ENCODE assay signal across 13 mouse cellular contexts in genomic region chr17:46613229-46613628, GRCm38 (mm10). TPM values are rescaled to one million over a fixed set of nuclear protein-coding genes. Genes with fewer than 3 reads are reported as not detected.
DNase-seq lines count a peak whose midpoint lies in the region; ATAC-seq lines count a peak whose summit lies in the region.
"Had no signal": no experiment of that assay in that cellular context is flagged by ENCODE, and none has a peak within 500 bp of the region (broad histone marks: within the 10 kb centered on the region; RNA-seq: fewer than 3 reads in every experiment).

No protein-coding gene starts in this region.

- H3K36me3 ChIP-seq in heart, embryonic 12.5 days: no peaks in the 10 kb centered on the region; the same call in 1 of the 2 replicates
- H3K36me3 ChIP-seq in kidney, embryonic 15.5 days: peaks cover 5% of the 10 kb centered on the region; the same call in 1 of the 2 replicates
- no peaks in the 10 kb centered on the region for H3K36me3 ChIP-seq in embryonic facial prominence, embryonic 12.5 days
- peaks cover 9% of the 10 kb centered on the region for H3K36me3 ChIP-seq in limb, embryonic 12.5 days

- WGBS in heart, embryonic 12.5 days: 62% methylated on average over 3 of the region's 3 CpGs
- 15% methylated on average over 3 of the region's 3 CpGs for WGBS in kidney, embryonic 15.5 days
- WGBS in embryonic facial prominence, embryonic 12.5 days: 47% methylated on average over 3 of the region's 3 CpGs
- 4% methylated on average over 3 of the region's 3 CpGs for WGBS in limb, embryonic 12.5 days

- peak overlapping the region; percentile 60 for H3K27ac ChIP-seq in heart, embryonic 12.5 days (ENCODE audit: poor library complexity, severe bottlenecking)
- H3K27ac ChIP-seq in kidney, embryonic 15.5 days: peak overlapping the region; percentile 87
- 0 out of 2 replicates have a peak overlapping the region, but pooled peaks have one; percentile 41 for H3K27ac ChIP-seq in embryonic facial prominence, embryonic 12.5 days
- H3K27ac ChIP-seq in limb, embryonic 12.5 days: peak overlapping the region; percentile 90

- no peak overlapping the region for H3K9ac ChIP-seq in heart, embryonic 12.5 days
- no peak overlapping the region for H3K9ac ChIP-seq in kidney, embryonic 15.5 days
- H3K9ac ChIP-seq in embryonic facial prominence, embryonic 12.5 days: no peak overlapping the region
- peak overlapping the region; percentile 4; the same call in 1 of the 2 replicates for H3K9ac ChIP-seq in limb, embryonic 12.5 days (replicated peaks)

- H3K27me3 ChIP-seq in heart, embryonic 12.5 days (replicated peaks): no peaks in the 10 kb centered on the region
- no peaks in the 10 kb centered on the region for H3K27me3 ChIP-seq in kidney, embryonic 15.5 days
- H3K27me3 ChIP-seq in embryonic facial prominence, embryonic 12.5 days: no peaks in the 10 kb centered on the region
- H3K27me3 ChIP-seq in limb, embryonic 12.5 days: no peaks in the 10 kb centered on the region

- no peak overlapping the region for H3K4me3 ChIP-seq in heart, embryonic 12.5 days
- no peak overlapping the region for H3K4me3 ChIP-seq in kidney, embryonic 15.5 days (replicated peaks)
- no peak overlapping the region for H3K4me3 ChIP-seq in embryonic facial prominence, embryonic 12.5 days
- no peak overlapping the region for H3K4me3 ChIP-seq in limb, embryonic 12.5 days (replicated peaks)

- peak overlapping the region; percentile 27; the same call in 1 of the 2 replicates for H3K4me2 ChIP-seq in heart, embryonic 12.5 days
- H3K4me2 ChIP-seq in kidney, embryonic 15.5 days: peak overlapping the region; percentile 35
- no peak overlapping the region for H3K4me2 ChIP-seq in embryonic facial prominence, embryonic 12.5 days (replicated peaks)
- peak overlapping the region; percentile 39 for H3K4me2 ChIP-seq in limb, embryonic 12.5 days

- peaks cover 70% of the 10 kb centered on the region for H3K4me1 ChIP-seq in heart, embryonic 12.5 days (replicated peaks)
- H3K4me1 ChIP-seq in kidney, embryonic 15.5 days: peaks cover 97% of the 10 kb centered on the region
- H3K4me1 ChIP-seq in embryonic facial prominence, embryonic 12.5 days: peaks cover 65% of the 10 kb centered on the region
- H3K4me1 ChIP-seq in limb, embryonic 12.5 days (replicated peaks): peaks cover 87% of the 10 kb centered on the region

- no peaks in the 10 kb centered on the region for H3K9me3 ChIP-seq in heart, embryonic 12.5 days (replicated peaks)
- H3K9me3 ChIP-seq in kidney, embryonic 15.5 days (replicated peaks): no peaks in the 10 kb centered on the region
- H3K9me3 ChIP-seq in embryonic facial prominence, embryonic 12.5 days: no peaks in the 10 kb centered on the region
- H3K9me3 ChIP-seq in limb, embryonic 12.5 days: no peaks in the 10 kb centered on the region

- no peak for ATAC-seq in heart, embryonic 12.5 days (ENCODE audit: insufficient number of reproducible peaks, low FRiP score)
- ATAC-seq in kidney, embryonic 15.5 days (replicated peaks; ENCODE audit: low FRiP score): no peak
- no peak for ATAC-seq in embryonic facial prominence, embryonic 12.5 days (ENCODE audit: insufficient number of reproducible peaks, insufficient read depth, low FRiP score, low TSS enrichment)
- ATAC-seq in limb, embryonic 12.5 days (ENCODE audit: insufficient number of reproducible peaks, insufficient read depth, low FRiP score, low TSS enrichment, low read depth): 0 out of 2 replicates have a peak, but pooled peaks have one; percentile 40
- ATAC-seq: inflammation-experienced regulatory T-cells, adult 6 months had no signal

- DNase-seq in heart, adult 18-20 months: no peak
- no peak for DNase-seq in kidney, adult 11 months
- DNase-seq in adrenal gland, adult 8-10 months: no peak
- DNase-seq in gastrocnemius, adult 18-20 months (ENCODE audit: low spot score): no peak
- DNase-seq: cerebellum, adult 9-10 months; gastrocnemius, postnatal 25 days; right cerebral cortex, postnatal 25 days; thymus, postnatal 4 days had no signal

RNA-seq across cellular contexts. Expression of gene Ptk7, which starts 16.1 kb away (rescaled TPM):
- polyA plus RNA-seq in heart, embryonic 12.5 days (2016; fragmentation: Nextera tagmentation; extraction: Ambion mirVana): 68.5 and 71.4 TPM in 2 replicates
- total RNA-seq in heart, adult 18-20 months (2021): 1 to 10 TPM; 2.0 to 2.5 TPM
- polyA plus RNA-seq in kidney, embryonic 15.5 days (2015; fragmentation: Nextera tagmentation; extraction: Ambion mirVana): 120 and 138 TPM in 2 replicates
- polyA plus RNA-seq in embryonic facial prominence, embryonic 12.5 days (2016; fragmentation: Nextera tagmentation; extraction: Ambion mirVana): 130 and 134 TPM in 2 replicates
- polyA plus RNA-seq in limb, embryonic 12.5 days (2016; fragmentation: Nextera tagmentation; extraction: Ambion mirVana): 156 and 165 TPM in 2 replicates
- 10 to 100 TPM in 2 of 4 experiments, 1 to 10 TPM in 2; 8.7 to 11.2 (median 9.9) TPM for total RNA-seq in adrenal gland, adult 8-10 months (2022)
- under 1 TPM; 0.30 to 0.38 TPM for total RNA-seq in gastrocnemius, adult 18-20 months (2021)
- polyA plus RNA-seq: inflammation-experienced regulatory T-cells, adult 6 months had no signal

RNA-seq across cellular contexts. Expression of gene Klc4, which starts 32.6 kb away (rescaled TPM):
- polyA plus RNA-seq in heart, embryonic 12.5 days (2016; fragmentation: Nextera tagmentation; extraction: Ambion mirVana): 19.9 and 21.1 TPM in 2 replicates
- total RNA-seq in heart, adult 18-20 months (2021): 10 to 100 TPM; 25.9 to 26.8 TPM
- 36.9 and 42.4 TPM in 2 replicates for polyA plus RNA-seq in kidney, embryonic 15.5 days (2015; fragmentation: Nextera tagmentation; extraction: Ambion mirVana)
- 28.5 and 29.8 TPM in 2 replicates for polyA plus RNA-seq in embryonic facial prominence, embryonic 12.5 days (2016; fragmentation: Nextera tagmentation; extraction: Ambion mirVana)
- 27.2 and 27.6 TPM in 2 replicates for polyA plus RNA-seq in limb, embryonic 12.5 days (2016; fragmentation: Nextera tagmentation; extraction: Ambion mirVana)
- 10 to 100 TPM; 42.3 to 59.8 (median 53.2) TPM for total RNA-seq in adrenal gland, adult 8-10 months (2022)
- total RNA-seq in gastrocnemius, adult 18-20 months (2021): 10 to 100 TPM; 12.6 to 13.4 TPM

RNA-seq across cellular contexts. Expression of gene Mrpl2, which starts 32.8 kb away (rescaled TPM):
- 90.9 and 99.0 TPM in 2 replicates for polyA plus RNA-seq in heart, embryonic 12.5 days (2016; fragmentation: Nextera tagmentation; extraction: Ambion mirVana)
- total RNA-seq in heart, adult 18-20 months (2021): 100 to 1,000 TPM; 136 to 141 TPM
- polyA plus RNA-seq in kidney, embryonic 15.5 days (2015; fragmentation: Nextera tagmentation; extraction: Ambion mirVana): 108 and 124 TPM in 2 replicates
- 98.1 and 102 TPM in 2 replicates for polyA plus RNA-seq in embryonic facial prominence, embryonic 12.5 days (2016; fragmentation: Nextera tagmentation; extraction: Ambion mirVana)
- 99.5 and 112 TPM in 2 replicates for polyA plus RNA-seq in limb, embryonic 12.5 days (2016; fragmentation: Nextera tagmentation; extraction: Ambion mirVana)
- 100 to 1,000 TPM in 2 of 4 experiments, 10 to 100 TPM in 2; 91.8 to 122 (median 104) TPM for total RNA-seq in adrenal gland, adult 8-10 months (2022)
- total RNA-seq in gastrocnemius, adult 18-20 months (2021): 100 to 1,000 TPM; 104 TPM

RNA-seq across cellular contexts. Expression of gene Cul7, which starts 36.9 kb away (rescaled TPM):
- 48.1 and 53.1 TPM in 2 replicates for polyA plus RNA-seq in heart, embryonic 12.5 days (2016; fragmentation: Nextera tagmentation; extraction: Ambion mirVana)
- total RNA-seq in heart, adult 18-20 months (2021): 10 to 100 TPM; 16.9 to 18.8 TPM
- polyA plus RNA-seq in kidney, embryonic 15.5 days (2015; fragmentation: Nextera tagmentation; extraction: Ambion mirVana): 55.5 and 59.2 TPM in 2 replicates
- 57.3 and 61.1 TPM in 2 replicates for polyA plus RNA-seq in embryonic facial prominence, embryonic 12.5 days (2016; fragmentation: Nextera tagmentation; extraction: Ambion mirVana)
- polyA plus RNA-seq in limb, embryonic 12.5 days (2016; fragmentation: Nextera tagmentation; extraction: Ambion mirVana): 56.1 and 60.1 TPM in 2 replicates
- 10 to 100 TPM; 42.0 to 53.5 (median 47.2) TPM for total RNA-seq in adrenal gland, adult 8-10 months (2022)
- total RNA-seq in gastrocnemius, adult 18-20 months (2021): 1 to 10 TPM; 3.4 to 4.1 TPM

RNA-seq across cellular contexts. Expression of gene Srf, which starts 57.3 kb away (rescaled TPM):
- 15.0 and 17.5 TPM in 2 replicates for polyA plus RNA-seq in heart, embryonic 12.5 days (2016; fragmentation: Nextera tagmentation; extraction: Ambion mirVana)
- total RNA-seq in heart, adult 18-20 months (2021): 10 to 100 TPM; 88.4 to 93.6 TPM
- 9.1 and 9.5 TPM in 2 replicates for polyA plus RNA-seq in kidney, embryonic 15.5 days (2015; fragmentation: Nextera tagmentation; extraction: Ambion mirVana)
- 10.5 and 12.0 TPM in 2 replicates for polyA plus RNA-seq in embryonic facial prominence, embryonic 12.5 days (2016; fragmentation: Nextera tagmentation; extraction: Ambion mirVana)
- polyA plus RNA-seq in limb, embryonic 12.5 days (2016; fragmentation: Nextera tagmentation; extraction: Ambion mirVana): 11.8 and 12.4 TPM in 2 replicates
- total RNA-seq in adrenal gland, adult 8-10 months (2022): 10 to 100 TPM; 34.0 to 42.0 (median 37.2) TPM
- total RNA-seq in gastrocnemius, adult 18-20 months (2021): 10 to 100 TPM; 80.0 to 87.2 TPM
